Mouse (Mus musculus) mouse embryonic stem cell (cell line): ENCODE data around the gene Rims1.

Experiments
- in situ Hi-C, 2 experiments: fragments of 300-500 bp; cut with MboI; formaldehyde crosslinking; loops; 1 replicate in 1 of 2; 3 replicates in 1 of 2; pipeline ENCODE4 v1.14.3; 2019 to 2020; ENCODE audit warnings: low sequenced_read_pairs in 2 of 2, low pct_unique_long_range_greater_than_20kb in 1 of 2, mixed read lengths in 1 of 2; ENCODE audit not compliant: unreplicated experiment in 1 of 2

Gene Rims1

DNA sequence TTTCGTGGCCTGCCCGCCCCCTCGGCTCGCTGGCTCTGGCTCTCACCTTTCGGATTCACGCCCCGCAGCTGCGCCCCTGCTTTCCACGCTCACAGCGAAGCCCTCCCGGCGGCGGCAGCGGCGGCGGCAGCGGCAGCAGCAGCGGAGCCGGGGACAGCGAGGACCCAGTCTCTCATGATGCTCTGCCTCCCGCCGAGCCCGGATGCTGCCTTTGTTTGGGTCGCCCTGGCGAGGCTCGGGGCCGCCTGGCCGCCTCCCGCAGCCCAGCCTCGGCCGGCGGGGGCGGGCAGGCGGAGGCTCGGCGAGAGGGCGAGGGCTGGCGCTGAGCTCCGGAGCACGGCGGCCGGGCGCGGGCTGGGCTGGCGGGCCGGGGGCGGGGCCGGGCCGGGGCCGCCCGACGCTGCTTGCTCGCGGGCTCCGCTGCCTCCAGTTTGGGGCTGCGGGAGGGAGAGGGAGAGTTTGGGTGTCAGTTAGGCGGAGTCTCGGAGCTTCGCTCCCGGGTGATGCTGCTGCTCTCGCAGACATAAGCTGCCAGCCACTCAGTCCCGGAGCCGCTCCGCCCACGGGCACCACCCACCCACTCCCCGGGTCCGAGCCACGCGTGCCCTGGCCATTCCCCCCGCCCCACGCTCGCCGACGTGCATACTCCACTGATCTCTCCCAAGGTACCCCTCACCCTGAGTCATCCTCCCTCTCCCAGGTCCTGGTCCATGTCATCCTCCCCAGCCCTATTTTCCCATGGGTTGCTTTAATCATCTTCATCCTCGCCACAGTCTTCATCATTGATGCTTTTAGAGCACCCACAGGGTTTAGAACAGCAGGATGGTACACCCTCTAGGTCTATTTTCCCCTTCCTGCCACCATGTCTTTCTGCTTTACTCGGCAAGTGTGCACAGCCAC, at the start of gene Rims1:
Gene Rims1, minus strand, starts transcription at position 269 of the 900 bp plus-strand sequence.
- in situ Hi-C loops = no loop called here

DNA sequence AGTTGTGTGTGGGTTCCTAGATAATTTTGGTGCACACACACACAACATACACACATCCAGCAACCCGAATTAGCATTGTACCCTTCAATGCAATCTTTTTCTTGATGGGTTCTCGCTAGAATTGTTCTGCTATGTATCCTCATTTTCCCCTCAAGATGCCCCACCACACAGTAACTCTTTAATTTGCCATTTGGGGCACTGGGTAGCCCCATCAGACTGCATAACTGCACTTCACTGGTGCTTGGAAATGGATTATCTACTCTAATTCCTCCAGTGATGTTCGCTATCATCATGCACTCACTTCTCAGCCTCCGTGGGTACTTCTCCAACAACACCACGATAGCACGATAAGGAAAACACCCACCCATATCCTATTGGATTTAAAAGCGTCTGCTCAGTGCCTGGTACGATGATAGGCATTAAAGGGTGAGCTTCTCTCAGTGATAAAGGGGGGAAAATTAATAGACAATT, 867 bp upstream of the Rims1 start:
- in situ Hi-C loops = no loop called here

- in situ Hi-C loops = no loop called here
These were observed 619 bp downstream of the Rims1 start for GRCm38 (mm10) chr1:22805025-22805725.

GRCm38 (mm10) chr1:22804148-22804885, 1.5 kb downstream of the Rims1 start:
- in situ Hi-C loops = no loop called here

GRCm38 (mm10) chr1:22803471-22803870, 2.3 kb downstream of the Rims1 start:
- in situ Hi-C loops = no loop called here

DNA sequence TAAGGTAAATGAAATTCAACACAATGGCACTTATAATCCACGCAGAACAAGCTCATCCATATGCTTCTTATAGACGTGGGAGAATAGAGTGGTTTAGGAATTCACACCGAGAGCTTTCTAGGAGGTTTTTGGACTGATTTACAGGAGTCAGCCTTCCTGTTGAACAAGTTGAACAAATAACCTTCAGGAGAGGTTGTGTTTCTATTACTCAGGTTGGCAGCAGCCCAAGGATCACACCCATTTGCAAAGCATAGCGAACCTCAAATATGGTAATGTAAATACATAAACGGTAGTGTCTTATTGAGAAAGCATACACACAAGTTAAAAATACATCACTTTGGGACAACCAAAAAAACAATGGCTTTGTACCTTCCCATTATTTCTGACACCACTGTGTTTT, 5.5 kb downstream of the Rims1 start:
- in situ Hi-C loops = no loop called here

GRCm38 (mm10) chr1:22797091-22797490, 8.7 kb downstream of the Rims1 start:
- in situ Hi-C loops = no loop called here

GRCm38 (mm10) chr1:22789391-22789909, 16.3 kb downstream of the Rims1 start:
- in situ Hi-C loops = no loop called here

GRCm38 (mm10) chr1:22787616-22788015, 18.2 kb downstream of the Rims1 start:
- in situ Hi-C loops = no loop called here

- in situ Hi-C loops = no loop called here
These were observed 35.1 kb downstream of the Rims1 start for GRCm38 (mm10) chr1:22770530-22771254.

DNA sequence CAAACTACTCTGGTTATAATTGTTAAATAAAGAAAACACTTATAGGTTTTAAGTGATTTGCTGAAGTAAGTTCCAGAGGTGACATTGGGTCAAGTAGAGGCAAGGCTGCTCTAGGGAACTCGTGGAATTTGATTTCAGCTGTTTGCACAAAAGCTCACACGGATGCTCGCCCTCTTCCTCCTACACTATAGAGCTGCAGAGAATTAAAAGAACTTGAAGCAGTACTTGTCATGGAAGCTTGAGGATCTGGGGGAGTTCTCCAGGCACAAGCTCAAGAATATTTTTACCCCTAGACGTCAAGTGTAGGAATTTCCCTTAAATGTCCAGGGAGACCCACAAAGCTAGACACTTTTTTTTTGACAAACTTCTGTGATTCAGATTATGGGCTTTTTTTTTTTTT, 42.4 kb downstream of the Rims1 start:
- in situ Hi-C loops = no loop called here

GRCm38 (mm10) chr1:22762780-22763179, 43.0 kb downstream of the Rims1 start:
- in situ Hi-C loops = no loop called here

GRCm38 (mm10) chr1:22750536-22750935, 55.3 kb downstream of the Rims1 start:
- in situ Hi-C loops = no loop called here

GRCm38 (mm10) chr1:22744655-22745054, 61.1 kb downstream of the Rims1 start:
- in situ Hi-C loops = no loop called here

- in situ Hi-C loops = no loop called here
These were observed 68.3 kb downstream of the Rims1 start for GRCm38 (mm10) chr1:22737491-22737890.

DNA sequence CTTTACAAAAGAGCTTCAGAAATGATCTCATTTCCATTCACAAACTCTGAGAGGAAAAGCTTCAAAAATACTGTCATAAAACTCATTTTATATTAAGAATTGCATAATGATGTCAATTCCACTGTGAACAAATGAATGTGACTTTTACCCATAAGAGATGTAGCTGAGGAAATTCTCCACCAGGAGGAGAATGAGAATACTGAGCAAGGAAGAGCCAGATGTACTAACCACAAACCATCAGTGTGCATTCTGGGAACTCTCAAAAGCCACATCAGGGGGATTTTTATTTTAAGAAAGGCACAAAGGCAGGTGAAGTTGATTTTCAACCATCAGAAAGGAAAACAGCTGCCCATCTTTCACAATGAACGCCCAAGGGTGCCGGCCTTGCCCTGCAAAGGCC, 71.4 kb downstream of the Rims1 start:
- in situ Hi-C loops = no loop called here

- in situ Hi-C loops = no loop called here
These were observed 72.5 kb downstream of the Rims1 start for GRCm38 (mm10) chr1:22733281-22733680.

GRCm38 (mm10) chr1:22728207-22728606, 77.6 kb downstream of the Rims1 start:
- in situ Hi-C loops = no loop called here
